Mouse (Mus musculus) ZHBTc4 (cell line): ENCODE data around the gene Cpxm2.

Experiments used
- DNase-seq: peaks from one replicate; pipeline ENCODE4 v3.0.0-alpha.2; 2011; ENCODE audit warnings: low read depth, low spot score

Gene Cpxm2

DNA sequence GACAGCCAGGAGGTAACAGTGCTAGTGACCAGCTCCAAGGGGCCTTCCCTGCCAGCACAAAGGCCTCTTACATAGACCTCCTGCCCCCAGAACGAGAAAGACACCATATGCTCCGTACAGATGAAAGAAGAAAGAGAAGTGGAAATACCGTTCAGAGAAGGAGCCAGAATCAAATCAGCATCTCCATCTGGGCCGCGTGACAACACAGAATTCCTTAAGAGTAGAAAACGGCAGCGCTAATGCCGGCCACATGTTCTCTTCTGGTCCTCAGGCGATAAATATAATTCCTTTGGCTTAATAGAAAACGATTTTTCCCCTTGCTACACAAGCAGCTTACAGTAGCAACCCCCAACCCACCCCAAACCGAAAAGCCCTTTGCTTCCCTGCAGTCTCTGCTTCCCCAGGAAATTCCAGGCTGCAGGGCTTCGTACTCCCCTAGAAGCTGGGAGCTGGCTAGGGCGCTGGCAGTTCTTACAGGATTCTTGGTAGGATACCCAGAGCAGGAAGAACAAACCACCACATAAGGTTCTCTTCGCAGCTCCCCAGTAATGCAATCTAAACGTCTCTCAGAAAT lies 9.2 kb downstream of the Cpxm2 start:
- DNase-seq = no peak

DNA sequence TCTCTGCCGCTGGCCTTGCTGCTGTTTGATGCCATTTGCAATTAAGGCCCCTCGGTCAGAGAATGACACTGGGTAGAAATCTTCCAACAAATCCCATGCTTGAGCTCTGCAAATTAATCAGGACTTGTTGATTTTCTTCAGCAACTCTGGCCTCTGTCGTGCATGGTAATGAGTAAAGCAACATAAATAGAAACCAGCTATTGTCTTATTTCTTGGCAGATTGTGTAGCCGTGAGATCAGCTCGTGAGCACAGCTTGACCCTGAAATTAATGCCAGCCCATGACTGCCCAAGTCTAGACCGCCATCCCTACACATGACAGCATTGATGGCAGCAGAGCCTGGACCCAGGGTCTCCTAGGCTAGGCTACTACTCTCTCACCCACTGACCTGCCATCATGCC lies 25.9 kb downstream of the Cpxm2 start:
- DNase-seq = no peak

DNA sequence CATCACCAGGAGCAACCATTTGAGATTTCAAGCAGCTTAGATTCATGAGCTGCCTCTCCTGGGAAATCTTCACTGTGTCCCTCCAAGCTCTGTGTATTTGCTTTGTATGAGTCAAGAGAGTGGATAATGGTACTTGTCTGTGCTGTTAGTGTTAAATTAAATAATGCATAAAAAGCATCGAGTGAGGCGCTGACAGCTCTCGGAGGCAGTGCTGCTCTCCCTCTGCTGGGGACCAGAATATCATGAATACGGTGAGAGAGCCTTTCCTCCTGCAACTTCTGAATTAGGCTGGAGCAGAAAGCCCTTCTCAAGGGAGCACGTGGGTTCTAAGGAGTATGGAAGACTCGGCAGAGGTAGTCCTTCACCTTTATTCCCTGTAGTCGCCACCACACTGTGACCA lies 29.6 kb downstream of the Cpxm2 start:
- no peak for DNase-seq

DNA sequence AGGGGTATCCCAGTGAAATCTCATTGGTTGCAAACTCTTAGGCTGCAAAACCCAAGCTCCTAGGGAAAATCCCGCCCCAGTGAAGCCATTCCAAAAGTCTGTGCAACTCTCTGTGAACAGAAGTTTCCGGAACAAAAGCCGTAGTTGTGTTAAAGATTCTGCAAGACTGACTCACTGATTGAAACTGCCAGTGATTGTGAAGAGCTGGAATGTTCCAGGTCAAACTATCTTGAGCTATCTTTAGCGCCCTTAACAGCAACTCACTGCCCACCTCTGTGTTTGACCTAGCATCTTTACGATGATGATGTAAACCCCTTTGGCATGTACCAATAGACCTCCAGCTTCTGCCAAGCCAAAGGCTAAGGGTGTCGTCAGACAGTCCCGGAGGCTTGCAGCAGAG lies 31.3 kb downstream of the Cpxm2 start:
- no peak for DNase-seq

DNA sequence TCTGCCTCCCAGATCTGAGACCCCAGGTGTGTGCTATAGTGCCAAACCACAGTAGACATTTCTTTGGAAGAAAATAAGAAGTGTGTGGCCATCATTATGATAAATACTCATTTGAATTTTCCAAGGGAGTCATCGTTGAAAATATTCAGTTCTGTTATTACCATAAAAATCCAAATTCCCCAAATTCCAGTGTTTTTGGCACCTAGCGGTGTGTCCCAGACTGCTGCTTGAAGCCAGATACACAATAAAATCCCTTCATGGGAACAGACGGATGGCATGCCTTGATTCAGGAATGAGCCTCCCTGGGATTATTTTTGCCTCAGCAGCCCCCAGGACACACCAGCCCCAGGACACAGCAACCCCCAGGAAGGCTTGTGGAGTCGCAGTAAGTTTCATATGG lies 34.7 kb downstream of the Cpxm2 start:
- no peak for DNase-seq

DNA sequence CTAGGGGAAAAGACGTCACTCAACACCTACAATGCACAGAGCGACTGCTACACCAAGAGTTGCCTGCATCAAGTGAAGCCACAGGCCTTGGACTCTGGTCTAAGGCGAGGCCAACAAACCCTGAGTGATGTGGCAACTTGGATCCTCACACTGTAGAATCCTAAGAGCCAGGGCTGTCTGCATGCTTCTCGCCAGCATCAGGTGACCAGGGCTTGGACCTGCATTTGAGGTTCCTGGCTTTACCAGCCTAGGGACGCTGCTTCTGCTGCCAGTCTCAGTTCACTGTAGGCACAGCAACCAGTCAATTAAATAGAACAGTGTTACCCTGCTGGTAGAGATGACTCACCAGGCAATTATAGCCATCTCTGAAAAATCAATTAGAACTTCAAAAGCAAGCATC lies 42.8 kb downstream of the Cpxm2 start:
- no peak for DNase-seq

DNA sequence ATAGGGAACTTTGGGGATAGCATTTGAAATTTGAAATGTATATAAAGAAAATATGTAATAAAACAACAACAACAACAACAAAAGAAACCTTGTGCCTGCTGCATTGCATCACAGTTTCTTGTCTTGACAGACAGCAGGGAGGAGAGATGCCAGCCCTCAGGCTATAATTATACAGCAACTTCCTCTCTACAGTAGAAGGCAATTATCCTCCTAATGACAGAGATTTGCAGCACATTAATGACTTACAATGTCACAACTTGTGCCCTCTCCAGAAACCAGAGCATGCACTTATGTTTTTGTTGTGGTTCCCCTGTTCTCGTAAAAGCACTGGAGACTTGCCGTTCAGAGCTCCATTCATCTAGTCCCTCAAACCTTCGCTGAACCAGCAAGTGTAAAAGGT lies 44.2 kb downstream of the Cpxm2 start:
- DNase-seq = no peak

- no peak for DNase-seq
Measured at GRCm38 (mm10) chr7:132106891-132107290, 47.6 kb downstream of the Cpxm2 start.

- DNase-seq = peak; percentile 52
Measured at GRCm38 (mm10) chr7:132105326-132105725, 49.2 kb downstream of the Cpxm2 start.

DNA sequence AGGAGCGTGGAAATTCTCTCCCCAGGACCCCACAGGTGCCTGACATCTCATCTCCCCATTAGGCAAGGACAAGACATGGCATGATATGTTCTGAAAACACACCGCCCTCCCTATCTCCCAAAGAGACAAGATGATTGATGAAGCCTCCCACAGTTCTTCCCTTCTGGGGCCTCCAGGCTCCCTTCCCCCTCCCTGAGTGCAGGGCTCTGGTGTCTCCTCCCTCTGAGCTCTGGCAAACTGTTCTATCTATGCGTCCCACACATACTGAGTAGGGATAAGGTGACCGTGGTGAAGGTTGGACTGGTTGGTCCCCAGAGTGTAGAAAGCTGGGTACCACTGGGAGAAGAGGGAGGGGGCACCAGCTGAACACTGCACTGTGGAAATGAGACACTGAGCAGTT lies 56.1 kb downstream of the Cpxm2 start:
- DNase-seq = no peak

GRCm38 (mm10) chr7:132094666-132095065 lies 59.9 kb downstream of the Cpxm2 start:
- DNase-seq = no peak

DNA sequence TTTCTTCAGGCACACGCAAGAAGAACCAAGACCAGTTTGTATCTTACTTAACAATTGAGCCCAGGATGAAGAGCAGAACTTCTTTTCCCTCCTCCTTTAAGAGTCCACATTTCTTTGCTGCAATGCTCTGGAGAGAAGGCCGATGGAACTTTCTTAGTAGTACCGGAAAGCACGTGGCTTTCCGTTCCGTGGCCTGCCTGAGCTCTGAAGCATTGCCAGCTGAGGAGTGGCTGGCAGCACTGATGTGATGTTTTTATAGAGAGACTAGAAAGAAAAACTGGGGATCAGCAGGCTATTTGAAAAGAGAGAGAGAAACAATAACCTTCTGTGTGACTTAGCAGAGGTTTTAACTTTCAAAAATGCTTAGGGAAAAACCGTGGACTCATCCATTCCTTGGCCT lies 63.0 kb downstream of the Cpxm2 start:
- DNase-seq = no peak

DNA sequence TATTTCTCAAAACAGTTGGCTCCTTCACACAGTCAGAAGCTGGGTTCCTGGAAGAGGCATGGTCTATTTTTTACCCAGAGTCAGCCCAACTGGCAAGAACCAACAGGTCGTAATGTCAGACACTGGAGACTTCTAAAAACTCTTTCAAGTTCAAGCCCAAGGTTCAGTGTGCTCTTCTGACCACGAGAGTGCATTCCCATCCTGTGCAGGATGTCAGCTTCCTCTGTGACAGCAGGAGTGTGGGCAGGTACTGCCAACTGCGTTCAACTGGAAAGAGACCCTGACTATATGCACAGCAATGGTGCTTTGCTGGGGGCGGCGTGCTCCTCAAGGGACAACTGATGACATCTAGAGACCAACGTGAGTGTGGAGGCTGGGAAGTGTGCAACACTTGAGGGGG lies 65.9 kb downstream of the Cpxm2 start:
- DNase-seq = no peak

GRCm38 (mm10) chr7:132088181-132088580 lies 66.4 kb downstream of the Cpxm2 start:
- no peak for DNase-seq

DNA sequence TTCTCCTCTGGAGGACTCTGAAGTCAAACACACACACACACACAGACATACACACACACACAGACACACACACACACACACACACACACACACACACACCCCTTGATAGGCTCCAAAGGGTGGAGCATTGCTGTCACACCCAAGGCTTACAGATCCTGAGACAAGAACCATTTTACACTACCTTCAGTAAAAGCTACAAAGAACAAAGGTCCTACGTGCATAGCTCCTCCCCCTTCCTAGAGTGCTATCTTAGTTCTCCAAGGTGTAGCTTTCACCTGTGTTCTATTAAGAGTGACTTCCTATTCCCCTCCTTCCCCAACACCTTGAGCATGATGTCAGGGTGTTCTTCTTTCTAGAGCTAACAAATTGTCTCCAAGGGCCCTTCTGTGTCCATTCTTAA lies 78.7 kb downstream of the Cpxm2 start:
- no peak for DNase-seq

DNA sequence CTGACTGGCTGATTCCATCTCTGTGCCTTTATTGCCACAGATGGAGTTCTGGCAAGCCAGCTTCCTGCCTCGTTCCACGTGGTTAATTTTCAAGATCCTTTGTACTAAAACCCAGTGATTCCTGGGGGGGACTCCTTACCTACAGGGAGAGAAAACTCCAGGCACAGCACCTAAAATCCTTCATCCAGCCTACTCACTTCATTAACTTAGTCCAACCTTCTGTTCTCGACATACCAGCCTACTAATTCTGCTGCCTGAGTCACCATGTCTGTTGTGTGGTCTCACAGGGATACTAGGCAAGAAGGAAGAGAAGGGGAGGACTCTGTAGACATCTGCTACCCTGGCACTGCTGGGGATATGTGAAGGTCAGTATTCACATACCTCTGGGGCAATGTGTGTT lies 80.0 kb downstream of the Cpxm2 start:
- no peak for DNase-seq

DNA sequence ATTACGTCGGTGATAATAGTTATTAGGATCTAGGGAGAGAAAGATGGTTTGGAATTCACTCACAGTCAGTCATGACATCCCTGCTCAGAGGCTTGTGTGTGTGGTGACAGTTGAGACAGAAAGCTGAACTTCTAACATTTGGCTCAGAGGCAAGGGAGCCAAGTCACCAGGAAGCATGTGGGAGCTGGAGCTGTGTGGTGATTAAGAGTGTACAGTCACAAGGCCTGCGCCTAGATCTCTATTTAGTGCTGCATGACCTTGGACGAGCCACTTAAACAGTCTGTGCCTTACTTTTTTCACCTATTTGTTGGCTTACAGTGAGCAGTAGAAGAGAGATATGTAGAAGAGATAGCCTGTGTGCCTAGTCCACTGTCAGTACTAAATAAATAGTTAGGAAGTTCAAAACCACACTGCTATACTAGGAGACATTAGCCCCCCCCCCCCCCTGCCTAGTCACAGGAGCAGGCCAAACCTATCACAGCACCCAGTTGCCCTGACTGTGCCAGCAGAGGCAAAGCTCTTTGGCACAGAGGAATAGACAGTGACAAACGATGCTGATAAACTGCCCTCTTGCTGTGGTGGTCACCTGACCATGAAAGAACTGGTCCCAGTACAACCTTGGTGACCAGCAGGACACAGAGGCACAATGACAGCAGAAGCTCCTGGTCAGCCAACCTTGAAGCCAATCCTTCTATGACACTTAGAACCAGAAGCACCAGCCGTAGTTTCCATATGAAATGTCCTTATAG lies 83.5 kb downstream of the Cpxm2 start:
- DNase-seq = no peak

- no peak for DNase-seq
Measured at GRCm38 (mm10) chr7:132067951-132068350, 86.6 kb downstream of the Cpxm2 start.

- no peak for DNase-seq
Measured at GRCm38 (mm10) chr7:132067511-132067910, 87.0 kb downstream of the Cpxm2 start.

- DNase-seq = peak; percentile 7
Measured at GRCm38 (mm10) chr7:132060116-132060515, 94.4 kb downstream of the Cpxm2 start.

DNA sequence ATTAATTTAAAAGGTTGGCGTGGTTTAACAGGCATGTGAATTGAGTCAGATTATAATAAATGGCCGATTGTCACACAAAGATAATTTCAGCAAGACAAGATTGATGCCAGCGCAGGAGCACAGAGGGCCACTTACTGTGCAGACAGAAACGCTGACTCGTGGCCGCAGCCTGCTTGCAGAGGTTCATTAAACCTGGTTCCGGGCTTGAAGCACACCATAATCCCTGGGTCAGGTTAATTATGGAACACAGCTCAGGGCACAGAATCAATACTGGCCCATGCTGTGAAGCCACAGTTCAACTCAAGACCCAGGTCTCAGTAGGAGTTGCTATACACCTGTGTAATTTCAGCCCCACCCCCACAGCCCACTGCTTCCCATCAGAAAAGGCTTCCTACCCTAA lies 98.0 kb downstream of the Cpxm2 start:
- no peak for DNase-seq

GRCm38 (mm10) chr7:132046662-132047061 lies 107.9 kb downstream of the Cpxm2 start:
- DNase-seq = no peak

DNA sequence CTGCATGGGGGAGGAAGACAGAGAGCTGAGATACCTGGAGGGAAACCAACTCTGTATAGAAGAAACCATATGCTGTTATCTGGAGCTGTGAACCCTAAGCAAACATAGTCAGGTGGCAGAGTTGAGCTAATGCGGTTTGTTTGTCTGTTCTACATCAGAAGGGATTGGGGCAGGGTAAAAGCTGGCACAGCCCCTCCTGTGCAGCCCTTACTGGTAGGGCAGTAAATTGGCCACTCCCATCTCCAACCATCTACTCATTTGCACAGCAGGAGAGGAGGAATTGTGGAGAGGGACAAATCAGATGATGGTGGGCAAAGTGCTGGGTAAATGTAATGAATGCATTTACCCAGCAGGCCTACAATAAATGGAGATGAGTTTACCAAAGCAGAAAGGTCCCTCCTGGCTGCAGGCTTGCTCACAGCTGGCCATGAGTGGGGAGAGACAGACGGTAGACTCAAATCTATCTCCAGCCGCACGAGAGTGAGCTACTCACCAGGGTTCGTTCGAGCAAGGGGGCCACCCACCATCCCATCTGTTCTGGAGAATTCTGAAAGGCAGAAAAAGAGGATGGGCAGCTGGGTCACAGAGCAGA lies 122.5 kb downstream of the Cpxm2 start:
- DNase-seq = no peak
